Mouse (Mus musculus): Measurements from ENCODE around the gene Syn2. TPM values are rescaled to one million over a fixed set of nuclear protein-coding genes. Genes with fewer than 3 reads are reported as not detected.

The Syn2 gene
- polyA plus RNA-seq, 1 experiment from 2014 or later: 0.71 TPM

Small RNA genes within 50 kb of the gene (microRNA-seq; reads per million reads assigned to microRNA genes)
- not detected for gene Gm24767

Other genes starting within 250 kb of the Syn2 start
- 146 and 156 TPM in 2 replicates for gene Vgll4, start 164.9 kb upstream of the Syn2 start, polyA plus RNA-seq (2016; fragmentation: Nextera tagmentation; extraction: Ambion mirVana)
- 83.3 and 88.9 TPM in 2 replicates for gene Tamm41, start 97.0 kb upstream of the Syn2 start, polyA plus RNA-seq (2016; fragmentation: Nextera tagmentation; extraction: Ambion mirVana)
- not detected in 2 replicates for gene Gm17482, start 92.4 kb downstream of the Syn2 start, polyA plus RNA-seq (2016; fragmentation: Nextera tagmentation; extraction: Ambion mirVana)
- gene Timp4, start 117.3 kb downstream of the Syn2 start, polyA plus RNA-seq (2016; fragmentation: Nextera tagmentation; extraction: Ambion mirVana): 0.23 and 0.33 TPM in 2 replicates
- 0.65 and 0.79 TPM in 2 replicates for gene Pparg, start 226.0 kb downstream of the Syn2 start, polyA plus RNA-seq (2016; fragmentation: Nextera tagmentation; extraction: Ambion mirVana)

All from limb, embryonic 12.5 days (tissue).